ENCODE assay signal across 7 mouse cellular contexts in genomic region chr7:47007818-47008167, GRCm38 (mm10). TPM values are rescaled to one million over a fixed set of nuclear protein-coding genes. Genes with fewer than 3 reads are reported as not detected.
DNase-seq lines count a peak whose midpoint lies in the region; ATAC-seq and TF ChIP-seq lines count a peak whose summit lies in the region.

No protein-coding gene starts in this region.

- peak overlapping the region; percentile 79 for H3K4me2 ChIP-seq in embryonic facial prominence, embryonic 11.5 days (ENCODE audit: low read depth, low read length)
- H3K4me2 ChIP-seq in intestine, postnatal 0 days (replicated peaks; ENCODE audit: low read depth) = peak overlapping the region; percentile 74
- peak overlapping the region; percentile 82 for H3K4me2 ChIP-seq in myocyte (ENCODE audit: low read depth)

- peak; percentile 60 for ATAC-seq in embryonic facial prominence, embryonic 11.5 days (replicated peaks; ENCODE audit: insufficient number of reproducible peaks, low FRiP score, low TSS enrichment, low read depth)
- ATAC-seq in intestine, postnatal 0 days = peak; percentile 69

- H3K27ac ChIP-seq in spleen, adult 2 months (ENCODE audit: insufficient read depth, low read length) = peak overlapping the region; percentile 89
- 0 out of 2 replicates have a peak overlapping the region, but pooled peaks have one; percentile 35 for H3K27ac ChIP-seq in embryonic facial prominence, embryonic 11.5 days (replicated peaks; ENCODE audit: low read depth, low read length)
- H3K27ac ChIP-seq in intestine, postnatal 0 days (ENCODE audit: low read depth, low read length) = peak overlapping the region; percentile 98

- DNase-seq in spleen, adult 2 months (ENCODE audit: low read depth in 1 of 2, low spot score in 2 of 2) = no peak
- DNase-seq in spleen, postnatal 4 days (ENCODE audit: low spot score in 2 of 2) = no peak
- DNase-seq in embryonic facial prominence, embryonic 11.5 days (ENCODE audit: low spot score) = peak; percentile 75
- no peak for DNase-seq in left cerebral cortex, adult 9 months (ENCODE audit: low spot score in 2 of 2)
- DNase-seq in adrenal gland, adult 18-20 months (ENCODE audit: low spot score in 2 of 2) = no peak

- peak overlapping the region; percentile 79 for H3K4me3 ChIP-seq in spleen, adult 2 months (ENCODE audit: extremely low read depth, insufficient read depth, insufficient read length)
- H3K4me3 ChIP-seq in embryonic facial prominence, embryonic 11.5 days (ENCODE audit: low read depth, low read length) = peak overlapping the region; percentile 78
- H3K4me3 ChIP-seq in intestine, postnatal 0 days (ENCODE audit: low read depth, low read length) = peak overlapping the region; percentile 82
- peak overlapping the region; percentile 80 for H3K4me3 ChIP-seq in myocyte

- no peaks in the 10 kb centered on the region for H3K9me3 ChIP-seq in embryonic facial prominence, embryonic 11.5 days (replicated peaks; ENCODE audit: control insufficient read depth, low read length)
- no peaks in the 10 kb centered on the region for H3K9me3 ChIP-seq in intestine, postnatal 0 days (ENCODE audit: control insufficient read depth)

- WGBS in spleen, adult 2 months = under 1% methylated on average over 25 of the region's 25 CpGs
- WGBS in embryonic facial prominence, embryonic 11.5 days = 0% methylated on average over 25 of the region's 25 CpGs
- WGBS in intestine, postnatal 0 days = under 1% methylated on average over 25 of the region's 25 CpGs

- peaks cover 62% of the 10 kb centered on the region for H3K79me2 ChIP-seq in myocyte (ENCODE audit: control insufficient read depth, insufficient read depth)

- no peak for TF ChIP-seq POLR2A in spleen, adult 2 months (IDR thresholded peaks at IDR 0.05; ENCODE audit: low read depth, low read length)
- no peak for TF ChIP-seq POLR2A in myocyte (IDR thresholded peaks at IDR 0.05; ENCODE audit: insufficient read length, low read depth)

- peak overlapping the region; percentile 72 for H3K9ac ChIP-seq in embryonic facial prominence, embryonic 11.5 days (replicated peaks; ENCODE audit: low read length)
- peak overlapping the region; percentile 72 for H3K9ac ChIP-seq in intestine, postnatal 0 days (ENCODE audit: low read depth, low read length)

- H3K36me3 ChIP-seq in spleen, adult 2 months (ENCODE audit: control insufficient read depth, insufficient read depth, low read length) = no peaks in the 10 kb centered on the region
- H3K36me3 ChIP-seq in embryonic facial prominence, embryonic 11.5 days (replicated peaks; ENCODE audit: control insufficient read depth, insufficient read depth, low read depth, low read length) = no peaks in the 10 kb centered on the region
- no peaks in the 10 kb centered on the region for H3K36me3 ChIP-seq in intestine, postnatal 0 days (ENCODE audit: control insufficient read depth, insufficient read depth)
- H3K36me3 ChIP-seq in myocyte (ENCODE audit: control insufficient read depth, insufficient read depth) = no peaks in the 10 kb centered on the region

- peaks cover 4% of the 10 kb centered on the region; the same call in 1 of the 2 replicates for H3K4me1 ChIP-seq in spleen, adult 2 months (ENCODE audit: control insufficient read depth, insufficient read depth, insufficient read length)
- no peaks in the 10 kb centered on the region for H3K4me1 ChIP-seq in embryonic facial prominence, embryonic 11.5 days (ENCODE audit: control insufficient read depth, insufficient read depth, low read length)
- H3K4me1 ChIP-seq in intestine, postnatal 0 days (replicated peaks; ENCODE audit: control insufficient read depth, insufficient read depth, low read length) = no peaks in the 10 kb centered on the region

- H3ac ChIP-seq in myocyte (ENCODE audit: control insufficient read depth, insufficient read length) = peak overlapping the region; percentile 17

- TF ChIP-seq CTCF in spleen, adult 2 months (IDR thresholded peaks at IDR 0.05; ENCODE audit: extremely low read depth, insufficient read depth, insufficient read length, insufficient replicate concordance) = peak; percentile 33; the same call in 1 of the 2 replicates
- TF ChIP-seq CTCF in intestine, postnatal 0 days (IDR thresholded peaks at IDR 0.05; ENCODE audit: low read depth) = peak; percentile 75

- no peaks in the 10 kb centered on the region for H3K27me3 ChIP-seq in spleen, adult 2 months (ENCODE audit: control insufficient read depth, insufficient read depth, low read length)
- H3K27me3 ChIP-seq in embryonic facial prominence, embryonic 11.5 days (ENCODE audit: control insufficient read depth, insufficient read depth, low read length) = no peaks in the 10 kb centered on the region
- no peaks in the 10 kb centered on the region for H3K27me3 ChIP-seq in intestine, postnatal 0 days (replicated peaks; ENCODE audit: control insufficient read depth, insufficient read depth, low read length)
- H3K27me3 ChIP-seq in myocyte (ENCODE audit: control insufficient read depth, insufficient read depth, insufficient read length) = no peaks in the 10 kb centered on the region

TF ChIP-seq in myocyte, 11 proteins besides CTCF, POLR2A, EP300 and RAD21:
- TF ChIP-seq POLR2AphosphoS2 (IDR thresholded peaks at IDR 0.05; ENCODE audit: insufficient read length, low read depth) (no peak), CEBPB (IDR thresholded peaks at IDR 0.05; ENCODE audit: insufficient read depth, poor library complexity, severe bottlenecking) (no peak), TCF3 (IDR thresholded peaks at IDR 0.05; ENCODE audit: insufficient read length, low read depth) (no peak), MAX (IDR thresholded peaks at IDR 0.05; ENCODE audit: low read depth) (no peak), MYOG (IDR thresholded peaks at IDR 0.05; ENCODE audit: control insufficient read depth in 1 of 3, insufficient read depth in 1 of 3, insufficient read length in 2 of 3, low read depth in 2 of 3) (peak in 1 of 3 experiments; percentile 13)
TF ChIP-seq in myocyte: peak in this region for 1.

RNA-seq across cellular contexts. Expression of gene Spty2d1, which starts 0.4 kb away (rescaled TPM):
- 3.8 and 4.9 TPM in 2 replicates for polyA plus RNA-seq in spleen, adult 2 months (2012; rRNA removed)
- polyA plus RNA-seq in embryonic facial prominence, embryonic 11.5 days (2014; fragmentation: Nextera tagmentation; extraction: Ambion mirVana) = 13.5 and 14.5 TPM in 2 replicates
- polyA plus RNA-seq in intestine, postnatal 0 days (2015; fragmentation: Nextera tagmentation; extraction: Ambion mirVana) = 8.0 and 10.3 TPM in 2 replicates
- 12.0 TPM for polyA plus RNA-seq in myocyte (2012; fragmentation: generic; extraction: Trizol)
- 10 to 100 TPM; 19.2 to 20.0 TPM for total RNA-seq in adrenal gland, adult 18-20 months (2021)

RNA-seq across cellular contexts. Expression of gene Gm9999, which starts 24.4 kb away (rescaled TPM):
- polyA plus RNA-seq in spleen, adult 2 months (2012; rRNA removed) = not detected in 2 replicates
- not detected in 2 replicates for polyA plus RNA-seq in embryonic facial prominence, embryonic 11.5 days (2014; fragmentation: Nextera tagmentation; extraction: Ambion mirVana)
- not detected in 2 replicates for polyA plus RNA-seq in intestine, postnatal 0 days (2015; fragmentation: Nextera tagmentation; extraction: Ambion mirVana)
- not detected for polyA plus RNA-seq in myocyte (2012; fragmentation: generic; extraction: Trizol)
- not detected for total RNA-seq in adrenal gland, adult 18-20 months (2021)

RNA-seq across cellular contexts. Expression of gene Tmem86a, which starts 42.6 kb away (rescaled TPM):
- 57.1 and 60.7 TPM in 2 replicates for polyA plus RNA-seq in spleen, adult 2 months (2012; rRNA removed)
- 11.6 and 12.3 TPM in 2 replicates for polyA plus RNA-seq in embryonic facial prominence, embryonic 11.5 days (2014; fragmentation: Nextera tagmentation; extraction: Ambion mirVana)
- 43.8 and 48.0 TPM in 2 replicates for polyA plus RNA-seq in intestine, postnatal 0 days (2015; fragmentation: Nextera tagmentation; extraction: Ambion mirVana)
- polyA plus RNA-seq in myocyte (2012; fragmentation: generic; extraction: Trizol) = 28.6 TPM
- total RNA-seq in adrenal gland, adult 18-20 months (2021) = 10 to 100 TPM; 18.6 to 22.3 TPM

RNA-seq across cellular contexts. Expression of gene Uevld, which starts 49.5 kb away (rescaled TPM):
- polyA plus RNA-seq in spleen, adult 2 months (2012; rRNA removed) = 1.00 and 1.3 TPM in 2 replicates
- 13.1 and 14.8 TPM in 2 replicates for polyA plus RNA-seq in embryonic facial prominence, embryonic 11.5 days (2014; fragmentation: Nextera tagmentation; extraction: Ambion mirVana)
- 4.2 and 4.9 TPM in 2 replicates for polyA plus RNA-seq in intestine, postnatal 0 days (2015; fragmentation: Nextera tagmentation; extraction: Ambion mirVana)
- 3.6 TPM for polyA plus RNA-seq in myocyte (2012; fragmentation: generic; extraction: Trizol)
- total RNA-seq in adrenal gland, adult 18-20 months (2021) = 10 to 100 TPM; 16.3 to 17.4 TPM

Comparison
In these comparisons a context has a peak if more than half of its experiments do, and no peak if none do; other contexts are left out.
1. H3K27ac ChIP-seq: peak in every context shown above with its lines; median percentile 98 in intestine, postnatal 0 days; 89 in spleen, adult 2 months; 35 in embryonic facial prominence, embryonic 11.5 days.